Mouse (Mus musculus): ENCODE data around the gene Rab27a.

The Rab27a gene

GRCm38 (mm10) chr9:73044146-73045079 is at the start of gene Rab27a:
TSS of gene Rab27a (plus strand) at chr9:73044854.
- in situ Hi-C loops (cut with MboI; ENCODE audit: unreplicated experiment in 2 of 2) = loop anchor here (5.0 kb wide), 2 partner anchors 43 to 48 kb away; no protein-coding TSS in a partner anchor

- in situ Hi-C loops (cut with MboI; ENCODE audit: unreplicated experiment in 2 of 2) = no loop called here
These were observed 48.5 kb upstream of the Rab27a start for GRCm38 (mm10) chr9:72996167-72996566.

GRCm38 (mm10) chr9:72996806-72997205 is 47.8 kb upstream of the Rab27a start:
- in situ Hi-C loops (cut with MboI; ENCODE audit: unreplicated experiment in 2 of 2) = no loop called here

GRCm38 (mm10) chr9:73000487-73000886 is 44.2 kb upstream of the Rab27a start:
- in situ Hi-C loops (cut with MboI; ENCODE audit: unreplicated experiment in 2 of 2) = no loop called here

DNA sequence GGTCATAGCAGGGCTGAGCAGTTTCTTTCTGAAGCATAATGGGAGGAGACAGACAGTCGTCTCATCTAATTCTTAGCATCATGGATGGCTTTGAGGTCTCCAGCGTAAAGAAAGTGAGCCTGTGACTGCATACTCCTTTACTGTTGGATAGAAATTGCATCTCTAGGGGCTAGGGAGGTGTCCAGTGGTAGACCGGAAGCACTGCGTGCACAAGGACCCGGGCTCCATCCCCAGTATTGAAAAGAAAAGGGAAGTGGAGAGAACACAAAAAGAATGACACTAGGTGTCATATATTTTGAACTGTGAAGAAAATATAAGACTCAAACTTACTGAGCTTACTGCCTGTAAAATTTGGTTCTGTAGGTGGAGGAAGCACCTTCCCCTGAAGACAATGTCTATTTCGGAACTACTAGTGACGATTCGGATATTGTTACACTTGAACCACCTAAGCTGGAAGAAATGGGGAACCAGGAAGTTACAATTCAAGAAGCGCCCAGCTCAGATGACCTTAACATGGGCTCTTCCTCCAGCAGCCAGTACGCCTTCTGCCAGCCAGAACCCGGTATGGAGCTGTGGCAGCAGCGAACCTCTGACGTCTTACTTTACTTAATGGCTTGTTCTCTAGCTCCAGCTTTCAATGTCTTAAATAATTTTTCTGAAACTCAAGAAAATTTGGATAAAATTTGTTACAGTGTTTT is 43.2 kb upstream of the Rab27a start:
- in situ Hi-C loops (cut with MboI; ENCODE audit: unreplicated experiment in 2 of 2) = no loop called here

GRCm38 (mm10) chr9:73002177-73002576 is 42.5 kb upstream of the Rab27a start:
- in situ Hi-C loops (cut with MboI; ENCODE audit: unreplicated experiment in 2 of 2) = no loop called here

DNA sequence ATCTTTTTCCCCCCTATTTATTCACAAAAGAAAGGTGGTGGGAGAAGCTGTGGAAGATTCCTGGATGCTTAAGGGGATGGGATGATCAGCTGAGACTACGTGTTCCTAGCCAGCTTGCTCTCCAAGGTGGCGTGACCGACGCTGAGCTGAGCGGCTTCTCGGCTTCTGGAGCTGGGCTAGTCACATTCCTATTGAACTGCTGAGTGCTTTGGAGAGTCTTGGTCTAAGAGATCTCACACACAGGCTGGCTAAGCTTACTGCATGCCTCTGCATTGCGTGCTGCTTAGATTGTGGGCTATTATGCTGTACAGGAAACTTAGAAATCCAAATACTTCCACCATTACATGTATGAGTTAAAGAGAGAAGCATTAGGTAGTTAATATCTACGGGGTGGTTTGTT is 40.6 kb upstream of the Rab27a start:
- in situ Hi-C loops (cut with MboI; ENCODE audit: unreplicated experiment in 2 of 2) = no loop called here

- in situ Hi-C loops (cut with MboI; ENCODE audit: unreplicated experiment in 2 of 2) = no loop called here
These were observed 39.5 kb upstream of the Rab27a start for GRCm38 (mm10) chr9:73005106-73005505.

DNA sequence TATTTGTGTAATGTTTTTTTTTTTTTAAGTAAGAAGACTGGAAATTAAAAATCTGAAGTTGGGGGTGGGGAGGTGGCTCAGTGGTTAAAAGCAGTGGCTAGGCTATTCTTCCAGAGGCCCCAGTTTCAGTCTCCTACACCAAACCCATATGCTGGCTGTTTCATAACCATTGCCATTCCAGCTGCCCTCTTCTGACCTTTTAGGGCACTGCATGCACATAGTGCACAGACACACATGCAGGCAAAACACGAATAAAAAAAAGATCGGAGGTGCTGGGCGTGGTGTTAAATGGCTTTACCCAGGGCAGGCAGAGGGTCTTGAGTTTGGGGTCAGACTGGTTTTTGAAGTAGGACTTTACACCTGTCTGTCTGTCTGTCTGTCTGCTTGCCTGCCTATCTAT is 38.5 kb upstream of the Rab27a start:
- in situ Hi-C loops (cut with MboI; ENCODE audit: unreplicated experiment in 2 of 2) = no loop called here

- in situ Hi-C loops (cut with MboI; ENCODE audit: unreplicated experiment in 2 of 2) = no loop called here
These were observed 36.3 kb upstream of the Rab27a start for GRCm38 (mm10) chr9:73008384-73008783.

- in situ Hi-C loops (cut with MboI; ENCODE audit: unreplicated experiment in 2 of 2) = no loop called here
These were observed 32.0 kb upstream of the Rab27a start for GRCm38 (mm10) chr9:73012629-73013028.

- in situ Hi-C loops (cut with MboI; ENCODE audit: unreplicated experiment in 2 of 2) = no loop called here
These were observed 29.9 kb upstream of the Rab27a start for GRCm38 (mm10) chr9:73014724-73015123.

DNA sequence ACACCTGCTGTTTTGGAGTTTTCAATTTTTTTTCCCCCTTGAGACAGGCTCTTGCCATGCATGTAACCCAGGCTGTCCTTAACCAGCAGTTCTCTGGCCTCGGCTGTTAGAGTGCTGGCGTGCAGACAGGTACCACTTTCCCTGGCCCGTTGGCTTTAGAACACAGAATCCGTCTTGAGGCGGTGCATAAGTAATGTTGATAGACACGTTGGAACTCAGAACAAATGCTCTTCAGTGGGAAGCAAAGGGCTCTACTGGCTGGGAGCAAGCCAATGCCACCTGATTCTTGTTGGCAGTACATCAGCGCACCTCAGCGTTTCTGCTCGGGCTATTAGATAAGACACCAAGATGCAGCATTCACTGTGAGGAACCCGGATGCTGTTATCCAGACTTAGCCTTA is 24.8 kb upstream of the Rab27a start:
- in situ Hi-C loops (cut with MboI; ENCODE audit: unreplicated experiment in 2 of 2) = no loop called here

DNA sequence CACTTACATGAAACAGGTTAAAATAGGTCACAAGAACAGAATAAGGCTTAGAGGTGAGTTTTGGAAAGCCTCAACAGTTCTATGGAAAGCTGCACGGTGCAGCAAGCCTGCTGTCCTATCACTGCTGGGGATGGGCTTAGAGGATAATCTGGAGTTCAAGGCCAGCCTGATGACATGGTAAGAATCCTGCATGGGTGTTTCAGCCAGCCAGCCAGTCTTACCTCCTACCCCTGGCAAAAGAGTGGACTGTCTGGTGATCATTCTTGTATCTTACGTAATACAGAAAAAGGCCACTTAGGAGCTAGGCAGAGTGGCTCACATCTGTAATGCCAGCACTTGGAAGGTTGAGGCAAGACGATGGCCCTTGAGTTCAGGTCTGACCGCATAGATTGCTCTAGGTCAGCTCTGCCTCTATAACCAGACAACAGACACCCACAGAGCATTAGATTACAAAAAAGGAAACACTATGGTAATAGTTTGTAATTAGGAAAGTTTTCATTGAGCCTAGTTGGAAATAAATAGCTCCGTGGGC is 24.0 kb upstream of the Rab27a start:
- in situ Hi-C loops (cut with MboI; ENCODE audit: unreplicated experiment in 2 of 2) = no loop called here

GRCm38 (mm10) chr9:73025818-73026636 is 18.6 kb upstream of the Rab27a start:
- in situ Hi-C loops (cut with MboI; ENCODE audit: unreplicated experiment in 2 of 2) = no loop called here

DNA sequence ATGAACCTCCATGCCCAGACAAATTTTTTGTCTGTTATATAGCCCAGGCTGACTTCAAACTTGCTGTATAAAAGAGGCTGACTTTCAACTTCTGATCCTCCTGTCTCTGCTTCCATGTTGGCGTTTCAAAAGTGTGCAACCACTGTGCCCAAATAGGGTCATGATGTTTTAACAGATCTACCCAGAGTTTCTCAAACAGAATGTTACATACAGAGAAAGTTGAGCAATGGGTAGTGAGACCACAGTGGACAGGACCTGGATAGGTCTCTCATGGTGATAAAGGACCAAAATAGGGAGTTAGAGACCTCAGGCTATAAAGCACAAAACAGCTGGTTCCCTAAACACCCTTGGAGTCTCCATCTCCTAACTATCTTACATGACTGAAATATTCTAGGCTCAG is 14.2 kb upstream of the Rab27a start:
- in situ Hi-C loops (cut with MboI; ENCODE audit: unreplicated experiment in 2 of 2) = no loop called here

DNA sequence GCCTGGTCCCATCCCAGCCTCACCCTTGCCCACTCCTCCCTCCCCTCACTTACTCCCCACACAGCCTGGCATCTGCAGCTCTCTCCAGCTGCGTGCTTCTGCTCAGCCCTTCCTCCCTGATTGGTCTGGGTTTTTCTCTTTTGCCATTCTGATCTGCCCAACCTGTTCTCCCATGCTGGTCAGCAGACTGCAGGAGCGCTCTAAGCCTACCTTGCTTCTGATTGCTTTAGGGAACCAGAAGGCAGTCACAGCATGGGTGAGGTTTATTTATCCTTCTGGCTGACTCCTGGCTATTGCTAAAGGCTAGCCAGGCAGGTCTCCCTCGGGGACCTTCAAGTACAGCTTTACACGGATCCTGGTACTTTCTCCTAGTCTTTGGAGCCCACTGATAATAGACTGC is 13.2 kb upstream of the Rab27a start:
- in situ Hi-C loops (cut with MboI; ENCODE audit: unreplicated experiment in 2 of 2) = no loop called here

DNA sequence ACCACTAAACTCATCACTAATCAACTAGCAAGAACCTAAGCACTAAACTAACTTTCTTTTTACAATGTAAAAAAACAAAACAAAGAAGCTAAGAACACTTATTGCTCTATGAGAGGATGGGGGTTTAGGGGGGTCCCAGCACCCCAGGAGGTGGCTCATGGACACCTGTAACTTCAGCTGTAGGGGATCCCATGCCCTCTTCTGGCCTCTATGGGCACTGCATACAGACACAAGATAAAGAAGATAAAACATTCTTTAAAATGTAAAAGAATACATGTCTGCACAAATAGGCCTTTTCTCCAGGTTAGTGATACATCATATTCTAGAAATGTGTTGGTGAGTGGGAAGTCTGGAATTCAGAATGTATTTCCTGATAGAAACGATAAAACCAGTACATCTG is 11.2 kb upstream of the Rab27a start:
- in situ Hi-C loops (cut with MboI; ENCODE audit: unreplicated experiment in 2 of 2) = no loop called here

- in situ Hi-C loops (cut with MboI; ENCODE audit: unreplicated experiment in 2 of 2) = no loop called here
These were observed 5.3 kb upstream of the Rab27a start for GRCm38 (mm10) chr9:73039222-73039945.

DNA sequence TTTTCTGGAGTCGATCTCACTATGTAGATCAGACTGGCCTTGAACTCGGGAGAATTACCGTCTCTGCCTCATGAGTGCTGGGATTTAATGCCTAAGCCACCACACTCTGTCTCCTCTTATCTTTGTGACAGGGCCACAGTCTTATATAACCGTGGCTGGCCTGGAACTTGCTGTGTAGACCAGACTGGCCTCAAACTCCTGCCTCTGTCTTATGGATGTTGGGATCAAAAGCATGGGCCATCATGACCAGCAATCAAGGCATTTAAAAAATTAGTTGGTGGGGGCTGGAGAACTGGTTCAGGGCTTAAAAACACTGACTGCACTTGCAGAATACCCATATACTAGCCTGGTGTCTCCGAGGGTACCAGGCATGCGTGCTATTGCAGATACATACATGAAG is 4.6 kb upstream of the Rab27a start, which contains the start of gene Pigb:
Pigb (minus strand) TSS at position 299 of the 400 bp plus-strand sequence.
- in situ Hi-C loops (cut with MboI; ENCODE audit: unreplicated experiment in 2 of 2) = loop anchor here in 1 of 2 experiments (5.0 kb wide), 1 partner anchor 52 kb away; no protein-coding TSS in a partner anchor

All from v-Abl transformed pro-B cells (cell line).